Mouse (Mus musculus): ENCODE measurements around the gene Resf1. TPM values are rescaled to one million over a fixed set of nuclear protein-coding genes. Genes with fewer than 3 reads are reported as not detected.
"Not testable (repeated sequence)": the region's sequence is repeated elsewhere in the genome, so short reads cannot be mapped to it uniquely, and the experiment has no call there.

Gene Resf1
- polyA plus RNA-seq, 1 experiment from 2014 or later, result 45.3 TPM

- no peak overlapping the region for H3K27ac ChIP-seq
- H3K36me3 ChIP-seq (ENCODE audit: poor library complexity, severe bottlenecking), result no peaks in the 10 kb centered on the region
- H3K4me1 ChIP-seq, result no peaks in the 10 kb centered on the region
- H3K9me3 ChIP-seq (replicated peaks), result 0 out of 2 replicates have a peak, but pooled peaks cover 2% of the 10 kb centered on the region
- WGBS, result 53% methylated on average over 4 of the region's 4 CpGs
- no peaks in the 10 kb centered on the region for H3K27me3 ChIP-seq
- H3K4me3 ChIP-seq, result no peak overlapping the region
- H3K4me2 ChIP-seq, result no peak overlapping the region
- no peak overlapping the region for H3K9ac ChIP-seq
- ATAC-seq, result no peak
These were observed 45.7 kb downstream of the Resf1 start for GRCm38 (mm10) chr6:149354826-149355495.

- ATAC-seq; H3K4me3 ChIP-seq; H3K4me2 ChIP-seq; H3K4me1 ChIP-seq; H3K9me3 ChIP-seq (replicated peaks); H3K27me3 ChIP-seq; H3K9ac ChIP-seq; H3K27ac ChIP-seq; H3K36me3 ChIP-seq (ENCODE audit: poor library complexity, severe bottlenecking): not testable (repeated sequence)
- WGBS, result 91% methylated on average over 4 of the region's 4 CpGs
These were observed 46.6 kb downstream of the Resf1 start for GRCm38 (mm10) chr6:149355799-149356198.

GRCm38 (mm10) chr6:149357155-149357554, 47.9 kb downstream of the Resf1 start:
- ATAC-seq, result no peak
- Histone ChIP-seq H3K27me3 (no peaks in the 10 kb centered on the region), H3K36me3 (ENCODE audit: poor library complexity, severe bottlenecking) (no peaks in the 10 kb centered on the region), H3K9ac (no peak overlapping the region), H3K4me3 (no peak overlapping the region), H3K9me3 (replicated peaks) (no peaks in the 10 kb centered on the region), H3K4me2 (no peak overlapping the region), H3K27ac (no peak overlapping the region), H3K4me1 (no peaks in the 10 kb centered on the region)

DNA sequence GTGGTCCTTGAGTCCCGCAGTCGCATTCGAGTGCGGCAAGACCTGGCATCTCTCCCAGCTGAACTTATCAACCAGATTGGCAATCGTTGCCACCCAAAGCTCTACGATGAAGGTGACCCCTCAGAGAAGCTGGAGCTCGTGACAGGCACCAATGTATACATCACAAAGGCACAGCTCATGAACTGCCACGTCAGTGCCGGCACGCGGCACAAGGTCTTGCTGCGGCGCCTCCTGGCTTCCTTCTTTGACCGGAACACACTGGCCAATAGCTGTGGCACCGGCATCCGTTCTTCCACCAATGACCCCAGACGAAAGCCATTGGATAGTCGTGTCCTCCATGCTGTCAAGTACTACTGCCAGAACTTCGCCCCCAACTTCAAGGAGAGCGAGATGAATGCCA, 53.3 kb downstream of the Resf1 start:
- not testable (repeated sequence) for H3K36me3 ChIP-seq (ENCODE audit: poor library complexity, severe bottlenecking); H3K4me2 ChIP-seq; H3K4me1 ChIP-seq; H3K9me3 ChIP-seq (replicated peaks); H3K27me3 ChIP-seq; H3K27ac ChIP-seq; H3K4me3 ChIP-seq; ATAC-seq; H3K9ac ChIP-seq
- 97% methylated on average over 19 of the region's 20 CpGs for WGBS

- not testable (repeated sequence) for H3K4me3 ChIP-seq, ATAC-seq
- WGBS, result 67% methylated on average over 2 of the region's 2 CpGs
These were observed 56.8 kb downstream of the Resf1 start for GRCm38 (mm10) chr6:149365975-149366374.

GRCm38 (mm10) chr6:149366403-149366802, 57.2 kb downstream of the Resf1 start:
- Histone ChIP-seq H3K4me2 (no peak overlapping the region), H3K27me3 (no peaks in the 10 kb centered on the region), H3K4me1 (no peaks in the 10 kb centered on the region), H3K4me3 (no peak overlapping the region), H3K27ac (no peak overlapping the region), H3K36me3 (ENCODE audit: poor library complexity, severe bottlenecking) (no peaks in the 10 kb centered on the region), H3K9ac (no peak overlapping the region), H3K9me3 (replicated peaks) (no peaks in the 10 kb centered on the region)
- ATAC-seq, result no peak
- WGBS, result 93% methylated on average over 2 of the region's 2 CpGs

More at GRCm38 (mm10) chr6:149365975-149366374, 56.8 kb downstream of the Resf1 start:
- H3K4me2 ChIP-seq; H3K36me3 ChIP-seq (ENCODE audit: poor library complexity, severe bottlenecking); H3K9me3 ChIP-seq (replicated peaks); H3K27me3 ChIP-seq; H3K27ac ChIP-seq; H3K4me1 ChIP-seq; H3K9ac ChIP-seq: not testable (repeated sequence)

DNA sequence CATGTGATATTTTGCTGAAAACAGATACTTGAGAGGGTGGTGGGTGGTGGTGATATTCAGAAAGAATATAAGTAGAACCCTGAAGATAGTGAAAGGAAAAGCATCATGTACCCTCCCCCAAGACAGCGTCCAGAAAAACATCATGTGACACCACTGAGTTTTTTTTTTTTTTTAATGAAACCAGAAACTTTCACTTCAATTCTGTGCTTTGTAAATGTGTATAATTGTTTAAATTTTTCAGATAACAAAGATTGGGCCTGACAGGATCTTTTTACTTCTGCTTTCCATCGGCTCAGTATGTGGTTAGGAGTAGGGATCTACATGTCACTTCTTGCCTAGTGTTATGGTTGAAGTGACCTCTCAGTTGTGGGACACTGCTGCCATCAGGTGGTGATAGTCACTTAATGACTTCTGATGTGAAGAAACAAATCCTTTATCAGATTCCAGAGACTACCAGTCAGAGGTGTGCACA, 65.8 kb downstream of the Resf1 start:
- no peak for ATAC-seq
- Histone ChIP-seq H3K36me3 (ENCODE audit: poor library complexity, severe bottlenecking) (no peaks in the 10 kb centered on the region), H3K9ac (no peak overlapping the region), H3K9me3 (replicated peaks) (no peaks in the 10 kb centered on the region), H3K27me3 (no peaks in the 10 kb centered on the region), H3K4me1 (no peaks in the 10 kb centered on the region), H3K4me3 (no peak overlapping the region), H3K4me2 (no peak overlapping the region), H3K27ac (no peak overlapping the region)
- 67% methylated on average over 2 of the region's 2 CpGs for WGBS

- Histone ChIP-seq H3K9ac (no peak overlapping the region), H3K9me3 (replicated peaks) (no peaks in the 10 kb centered on the region), H3K27ac (no peak overlapping the region), H3K4me2 (no peak overlapping the region), H3K4me1 (no peaks in the 10 kb centered on the region), H3K4me3 (no peak overlapping the region), H3K27me3 (no peaks in the 10 kb centered on the region), H3K36me3 (ENCODE audit: poor library complexity, severe bottlenecking) (no peaks in the 10 kb centered on the region)
- no peak for ATAC-seq
- WGBS, result 76% methylated on average over 2 of the region's 2 CpGs
These were observed 74.3 kb downstream of the Resf1 start for GRCm38 (mm10) chr6:149383531-149383930.

Other genes starting within 250 kb of the Resf1 start
- gene Dennd5b, start 207.7 kb upstream of the Resf1 start, polyA plus RNA-seq (2015; fragmentation: Nextera tagmentation; extraction: Ambion mirVana), result 13.5 and 13.9 TPM in 2 replicates
- not detected in 2 replicates for gene Gm10203, start 179.2 kb upstream of the Resf1 start, polyA plus RNA-seq (2015; fragmentation: Nextera tagmentation; extraction: Ambion mirVana)
- gene Etfbkmt, start 169.6 kb upstream of the Resf1 start, polyA plus RNA-seq (2015; fragmentation: Nextera tagmentation; extraction: Ambion mirVana), result 8.3 TPM in 2 replicates
- 95.6 and 98.2 TPM in 2 replicates for gene Amn1, start 120.7 kb upstream of the Resf1 start, polyA plus RNA-seq (2015; fragmentation: Nextera tagmentation; extraction: Ambion mirVana)
- 29.6 and 33.8 TPM in 2 replicates for gene Bicd1, start 99.5 kb downstream of the Resf1 start, polyA plus RNA-seq (2015; fragmentation: Nextera tagmentation; extraction: Ambion mirVana)

Measured in forebrain, embryonic 13.5 days (tissue).